Comparison of ENCODE assay signal across 16 mouse cellular contexts in genomic region chr13:30782419-30782818, GRCm38 (mm10). TPM values are rescaled to one million over a fixed set of nuclear protein-coding genes. Genes with fewer than 3 reads are reported as not detected.
A peak's percentile ranks its signal among the peaks of the same experiment; 100 is the strongest.
DNase-seq lines count a peak whose midpoint lies in the region; ATAC-seq lines count a peak whose summit lies in the region.
"Had no signal": no experiment of that assay in that cellular context is flagged by ENCODE, and none has a peak within 500 bp of the region (broad histone marks: within the 10 kb centered on the region; RNA-seq: fewer than 3 reads in every experiment).

No protein-coding gene starts in this region.

- no peak overlapping the region for H3K27ac ChIP-seq in heart, embryonic 15.5 days
- H3K27ac ChIP-seq in limb, embryonic 10.5 days = no peak overlapping the region
- H3K27ac ChIP-seq: kidney, embryonic 15.5 days; liver, embryonic 13.5 days; midbrain, embryonic 12.5 days had no signal

- peak overlapping the region; percentile 21 for H3K4me2 ChIP-seq in heart, embryonic 15.5 days
- H3K4me2 ChIP-seq: kidney, embryonic 15.5 days; liver, embryonic 13.5 days; midbrain, embryonic 12.5 days had no signal

- 38% methylated on average over 8 of the region's 8 CpGs for WGBS in heart, embryonic 15.5 days
- WGBS in limb, embryonic 10.5 days = 44% methylated on average over 8 of the region's 8 CpGs

- ATAC-seq in heart, embryonic 15.5 days (replicated peaks; ENCODE audit: insufficient number of reproducible peaks, insufficient read depth, low FRiP score, low read depth) = no peak
- ATAC-seq: forebrain, embryonic 16.5 days had no signal

- intact Hi-C loops in heart, postnatal 25 days (cut with DNase I) = no loop called here

- no peaks in the 10 kb centered on the region for H3K9me3 ChIP-seq in heart, embryonic 15.5 days (replicated peaks)
- no peaks in the 10 kb centered on the region for H3K9me3 ChIP-seq in limb, embryonic 10.5 days (replicated peaks)
- H3K9me3 ChIP-seq: kidney, embryonic 15.5 days; liver, embryonic 13.5 days; midbrain, embryonic 12.5 days had no signal

- H3K4me1 ChIP-seq in heart, embryonic 15.5 days (replicated peaks) = peaks cover 41% of the 10 kb centered on the region
- peaks cover 14% of the 10 kb centered on the region for H3K4me1 ChIP-seq in limb, embryonic 10.5 days
- H3K4me1 ChIP-seq: liver, embryonic 13.5 days; midbrain, embryonic 12.5 days had no signal

- no peaks in the 10 kb centered on the region for H3K36me3 ChIP-seq in heart, embryonic 15.5 days
- no peaks in the 10 kb centered on the region for H3K36me3 ChIP-seq in limb, embryonic 10.5 days
- H3K36me3 ChIP-seq: kidney, embryonic 15.5 days; liver, embryonic 13.5 days; midbrain, embryonic 12.5 days had no signal

- no peaks in the 10 kb centered on the region for H3K27me3 ChIP-seq in heart, embryonic 15.5 days
- no peaks in the 10 kb centered on the region for H3K27me3 ChIP-seq in limb, embryonic 10.5 days (ENCODE audit: low read depth, poor library complexity, severe bottlenecking)
- H3K27me3 ChIP-seq: kidney, embryonic 15.5 days; liver, embryonic 13.5 days; midbrain, embryonic 12.5 days had no signal

- no peak overlapping the region for H3K9ac ChIP-seq in heart, embryonic 15.5 days
- H3K9ac ChIP-seq: kidney, embryonic 15.5 days; liver, embryonic 13.5 days; midbrain, embryonic 12.5 days had no signal

- H3K4me3 ChIP-seq in heart, embryonic 15.5 days = no peak overlapping the region
- no peak overlapping the region for H3K4me3 ChIP-seq in limb, embryonic 10.5 days
- H3K4me3 ChIP-seq: kidney, embryonic 15.5 days; liver, embryonic 13.5 days; midbrain, embryonic 12.5 days had no signal

- DNase-seq in heart, postnatal 25 days (ENCODE audit: low spot score) = no peak
- DNase-seq in NIH3T3 (ENCODE audit: low read depth) = peak; percentile 76
- DNase-seq in embryo, embryonic 11 days = peak; percentile 48
- peak; percentile 34 for DNase-seq in limb, embryonic 10.5 days (ENCODE audit: low spot score)
- DNase-seq in frontal cortex, adult 2 months (ENCODE audit: extremely low spot score in 1 of 2, low spot score in 1 of 2) = no peak
- no peak for DNase-seq in layer of hippocampus, postnatal 36 days
- DNase-seq: adrenal gland, postnatal 10 days; cerebellum, adult 9-11 months; layer of hippocampus, adult 9-11 months; liver, embryonic 13.5 days; lung, postnatal 10 days; thymus, postnatal 14 days had no signal

RNA-seq across cellular contexts. Expression of gene Irf4, which starts 33.4 kb away (rescaled TPM):
- polyA plus RNA-seq in heart, embryonic 15.5 days (2015; fragmentation: Nextera tagmentation; extraction: Ambion mirVana) = 0.08 and 0.13 TPM in 2 replicates
- 1 to 10 TPM in 1 of 2 experiments, under 1 TPM in 1; 0.99 to 1.3 TPM for total RNA-seq in heart, postnatal 25 days (2021)
- not detected in 2 replicates for polyA plus RNA-seq in limb, embryonic 10.5 days (2016; fragmentation: Nextera tagmentation; extraction: Ambion mirVana)
- polyA plus RNA-seq in frontal cortex, adult 2 months (2012; rRNA removed) = 0.19 and 0.22 TPM in 2 replicates
- total RNA-seq in layer of hippocampus, postnatal 36 days (2021) = under 1 TPM; 0.12 to 0.48 TPM

Comparison
In these comparisons a context has a peak if more than half of its experiments do, and no peak if none do; other contexts are left out.
1. DNase-seq: peak in NIH3T3 (single experiment), embryo, embryonic 11 days (single experiment) and limb, embryonic 10.5 days (single experiment); none in heart, postnatal 25 days (single experiment), frontal cortex, adult 2 months (0 of 2) and layer of hippocampus, postnatal 36 days (0 of 2).